Mouse (Mus musculus): ENCODE data around the gene Olfr1251. TPM values are rescaled to one million over a fixed set of nuclear protein-coding genes. Genes with fewer than 3 reads are reported as not detected.
"Not testable (repeated sequence)": the region's sequence is repeated elsewhere in the genome, so short reads cannot be mapped to it uniquely, and the experiment has no call there.

The Olfr1251 gene
- total RNA-seq (2014; rRNA removed) (not detected in 2 replicates), polyA plus RNA-seq (2015; fragmentation: Nextera tagmentation; extraction: Ambion mirVana) (not detected in 2 replicates)

DNA sequence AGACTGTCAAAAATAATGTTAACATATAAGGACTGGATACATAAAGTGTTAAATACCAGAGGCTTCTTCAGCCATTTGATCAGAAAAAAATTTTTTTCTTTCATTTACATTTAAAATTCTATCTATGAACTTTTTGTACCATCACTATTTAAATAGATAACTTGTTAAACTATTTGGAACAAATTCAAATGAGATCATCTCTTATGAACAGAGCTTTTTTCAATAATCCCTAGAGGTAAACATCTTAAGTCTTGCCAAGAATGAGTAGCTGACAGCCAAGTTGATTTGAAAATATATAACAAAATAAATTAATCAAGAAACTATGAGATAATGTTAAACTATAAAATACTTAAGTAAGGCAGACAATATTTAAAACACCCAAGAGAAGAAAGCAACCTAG lies at the start of gene Olfr1251:
TSS of gene Olfr1251 (minus strand) at position 101 of the 400 bp plus-strand sequence.
- DNase-seq (no peak), ATAC-seq (no peak)
- Histone ChIP-seq H3K4me2 (ENCODE audit: low read depth) (no peak within 1 kb of the TSS), H3K27me3 (ENCODE audit: insufficient read depth, low read length) (no peaks in the 10 kb centered on the region), H3K27ac (ENCODE audit: low read depth, low read length) (no peak within 1 kb of the TSS), H3K4me3 (ENCODE audit: low read depth, low read length) (no peak within 1 kb of the TSS), H3K9me3 (ENCODE audit: low read length) (no peaks in the 10 kb centered on the region), H3K4me1 (ENCODE audit: insufficient read depth) (no peaks in the 10 kb centered on the region), H3K9ac (no peak within 1 kb of the TSS), H3K36me3 (ENCODE audit: insufficient read depth) (no peaks in the 10 kb centered on the region)
- TF ChIP-seq CTCF (IDR thresholded peaks at IDR 0.05; ENCODE audit: low read depth): no peak

GRCm38 (mm10) chr2:89691980-89692379 lies 20.2 kb upstream of the Olfr1251 start:
- no peak overlapping the region for H3K4me3 ChIP-seq (ENCODE audit: low read depth, low read length)
- no peak for TF ChIP-seq CTCF (IDR thresholded peaks at IDR 0.05; ENCODE audit: low read depth)
- H3K27me3 ChIP-seq (ENCODE audit: insufficient read depth, low read length): no peaks in the 10 kb centered on the region
- H3K4me1 ChIP-seq (ENCODE audit: insufficient read depth): no peaks in the 10 kb centered on the region
- H3K27ac ChIP-seq (ENCODE audit: low read depth, low read length): no peak overlapping the region
- no peak for DNase-seq
- no peak overlapping the region for H3K9ac ChIP-seq
- H3K9me3 ChIP-seq (ENCODE audit: low read length): no peaks in the 10 kb centered on the region
- WGBS: 89% methylated on average over 6 of the region's 6 CpGs
- no peak overlapping the region for H3K4me2 ChIP-seq (ENCODE audit: low read depth)
- no peaks in the 10 kb centered on the region for H3K36me3 ChIP-seq (ENCODE audit: insufficient read depth)
- no peak for ATAC-seq

DNA sequence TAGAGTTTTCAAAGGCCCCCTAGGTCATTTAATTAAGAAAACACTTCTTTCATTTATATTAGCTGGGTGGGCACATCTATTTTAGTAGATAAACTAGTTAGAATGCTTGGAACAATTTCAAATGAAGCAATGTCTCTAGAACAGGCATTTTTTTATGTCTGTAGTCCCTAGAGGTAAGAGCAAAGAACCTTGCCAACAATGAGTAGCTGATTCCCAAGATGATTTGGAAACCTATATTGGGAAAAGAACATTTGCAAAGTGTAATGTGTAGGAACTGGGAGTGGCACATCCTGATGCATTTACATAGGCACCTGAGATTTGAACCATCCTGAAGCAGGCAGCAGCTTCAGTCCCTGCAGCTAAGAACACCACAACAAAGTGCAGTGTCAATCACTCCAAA lies 10.4 kb downstream of the Olfr1251 start, which contains the start of gene Olfr1250:
TSS of gene Olfr1250 (minus strand) at position 101 of the 400 bp plus-strand sequence.
- H3K36me3 ChIP-seq (ENCODE audit: insufficient read depth): no peaks in the 10 kb centered on the region
- no peak within 1 kb of the TSS for H3K4me2 ChIP-seq (ENCODE audit: low read depth)
- H3K27ac ChIP-seq (ENCODE audit: low read depth, low read length): no peak within 1 kb of the TSS
- no peak within 1 kb of the TSS for H3K9ac ChIP-seq
- no peak for DNase-seq
- H3K9me3 ChIP-seq (ENCODE audit: low read length): no peaks in the 10 kb centered on the region
- no peak within 1 kb of the TSS for H3K4me3 ChIP-seq (ENCODE audit: low read depth, low read length)
- H3K27me3 ChIP-seq (ENCODE audit: insufficient read depth, low read length): no peaks in the 10 kb centered on the region
- H3K4me1 ChIP-seq (ENCODE audit: insufficient read depth): no peaks in the 10 kb centered on the region
- no peak for TF ChIP-seq CTCF (IDR thresholded peaks at IDR 0.05; ENCODE audit: low read depth)
- ATAC-seq: no peak

GRCm38 (mm10) chr2:89634883-89635282 lies 36.9 kb downstream of the Olfr1251 start, which contains the start of gene Olfr1249:
Gene Olfr1249, minus strand, starts transcription at chr2:89634983.
- Histone ChIP-seq H3K27me3 (ENCODE audit: insufficient read depth, low read length) (no peaks in the 10 kb centered on the region), H3K9ac (no peak within 1 kb of the TSS), H3K27ac (ENCODE audit: low read depth, low read length) (no peak within 1 kb of the TSS), H3K4me1 (ENCODE audit: insufficient read depth) (no peaks in the 10 kb centered on the region), H3K4me2 (ENCODE audit: low read depth) (no peak within 1 kb of the TSS), H3K4me3 (ENCODE audit: low read depth, low read length) (no peak within 1 kb of the TSS), H3K9me3 (ENCODE audit: low read length) (no peaks in the 10 kb centered on the region), H3K36me3 (ENCODE audit: insufficient read depth) (no peaks in the 10 kb centered on the region)
- no peak for TF ChIP-seq CTCF (IDR thresholded peaks at IDR 0.05; ENCODE audit: low read depth)
- DNase-seq (no peak), ATAC-seq (no peak)
- 88% methylated on average over 2 of the region's 2 CpGs for WGBS

- not testable (repeated sequence) for H3K9ac ChIP-seq; H3K27me3 ChIP-seq (ENCODE audit: insufficient read depth, low read length); H3K36me3 ChIP-seq (ENCODE audit: insufficient read depth); H3K4me2 ChIP-seq (ENCODE audit: low read depth); ATAC-seq; H3K4me3 ChIP-seq (ENCODE audit: low read depth, low read length); H3K27ac ChIP-seq (ENCODE audit: low read depth, low read length); H3K4me1 ChIP-seq (ENCODE audit: insufficient read depth); H3K9me3 ChIP-seq (ENCODE audit: low read length); DNase-seq
- 93% methylated on average over 1 of the region's 1 CpGs for WGBS
Measured at GRCm38 (mm10) chr2:89618145-89618544, 53.6 kb downstream of the Olfr1251 start, which contains the start of gene Olfr1248. Gene Olfr1248, minus strand, starts transcription at chr2:89618245.

Other genes with a start within 250 kb of the Olfr1251 start
- gene Olfr1240, start 228.9 kb downstream of the Olfr1251 start, total RNA-seq (2014; rRNA removed): not detected in 2 replicates
- gene Olfr1240, start 228.9 kb downstream of the Olfr1251 start, polyA plus RNA-seq (2015; fragmentation: Nextera tagmentation; extraction: Ambion mirVana): not detected in 2 replicates
- gene Olfr1241, start 184.8 kb downstream of the Olfr1251 start, total RNA-seq (2014; rRNA removed): not detected in 2 replicates
- gene Olfr1241, start 184.8 kb downstream of the Olfr1251 start, polyA plus RNA-seq (2015; fragmentation: Nextera tagmentation; extraction: Ambion mirVana): not detected in 2 replicates
- not detected in 2 replicates for gene Olfr1242, start 173.6 kb downstream of the Olfr1251 start, total RNA-seq (2014; rRNA removed)
- gene Olfr1242, start 173.6 kb downstream of the Olfr1251 start, polyA plus RNA-seq (2015; fragmentation: Nextera tagmentation; extraction: Ambion mirVana): not detected in 2 replicates
- gene Olfr1243, start 140.4 kb downstream of the Olfr1251 start, total RNA-seq (2014; rRNA removed): not detected in 2 replicates
- gene Olfr1243, start 140.4 kb downstream of the Olfr1251 start, polyA plus RNA-seq (2015; fragmentation: Nextera tagmentation; extraction: Ambion mirVana): not detected in 2 replicates
- not detected in 2 replicates for gene Olfr1245, start 93.5 kb downstream of the Olfr1251 start, total RNA-seq (2014; rRNA removed)
- not detected in 2 replicates for gene Olfr1245, start 93.5 kb downstream of the Olfr1251 start, polyA plus RNA-seq (2015; fragmentation: Nextera tagmentation; extraction: Ambion mirVana)
- not detected in 2 replicates for gene Olfr1246, start 78.8 kb downstream of the Olfr1251 start, total RNA-seq (2014; rRNA removed)
- gene Olfr1246, start 78.8 kb downstream of the Olfr1251 start, polyA plus RNA-seq (2015; fragmentation: Nextera tagmentation; extraction: Ambion mirVana): not detected in 2 replicates
- not detected in 2 replicates for gene Olfr1247, start 57.8 kb downstream of the Olfr1251 start, total RNA-seq (2014; rRNA removed)
- not detected in 2 replicates for gene Olfr1247, start 57.8 kb downstream of the Olfr1251 start, polyA plus RNA-seq (2015; fragmentation: Nextera tagmentation; extraction: Ambion mirVana)
- gene Olfr1248, start 53.7 kb downstream of the Olfr1251 start, total RNA-seq (2014; rRNA removed): not detected in 2 replicates
- gene Olfr1248, start 53.7 kb downstream of the Olfr1251 start, polyA plus RNA-seq (2015; fragmentation: Nextera tagmentation; extraction: Ambion mirVana): not detected in 2 replicates
- not detected in 2 replicates for gene Olfr1249, start 37.0 kb downstream of the Olfr1251 start, total RNA-seq (2014; rRNA removed)
- gene Olfr1249, start 37.0 kb downstream of the Olfr1251 start, polyA plus RNA-seq (2015; fragmentation: Nextera tagmentation; extraction: Ambion mirVana): not detected in 2 replicates
- not detected in 2 replicates for gene Olfr1250, start 10.5 kb downstream of the Olfr1251 start, total RNA-seq (2014; rRNA removed)
- gene Olfr1250, start 10.5 kb downstream of the Olfr1251 start, polyA plus RNA-seq (2015; fragmentation: Nextera tagmentation; extraction: Ambion mirVana): not detected in 2 replicates
- not detected in 2 replicates for gene Olfr1252, start 53.1 kb upstream of the Olfr1251 start, total RNA-seq (2014; rRNA removed)
- gene Olfr1252, start 53.1 kb upstream of the Olfr1251 start, polyA plus RNA-seq (2015; fragmentation: Nextera tagmentation; extraction: Ambion mirVana): not detected in 2 replicates
- gene Olfr1253, start 85.2 kb upstream of the Olfr1251 start, total RNA-seq (2014; rRNA removed): not detected in 2 replicates
- not detected in 2 replicates for gene Olfr1253, start 85.2 kb upstream of the Olfr1251 start, polyA plus RNA-seq (2015; fragmentation: Nextera tagmentation; extraction: Ambion mirVana)
- not detected in 2 replicates for gene Olfr1254, start 121.7 kb upstream of the Olfr1251 start, total RNA-seq (2014; rRNA removed)
- not detected in 2 replicates for gene Olfr1254, start 121.7 kb upstream of the Olfr1251 start, polyA plus RNA-seq (2015; fragmentation: Nextera tagmentation; extraction: Ambion mirVana)
- not detected in 2 replicates for gene Olfr1255, start 140.1 kb upstream of the Olfr1251 start, total RNA-seq (2014; rRNA removed)
- not detected in 2 replicates for gene Olfr1255, start 140.1 kb upstream of the Olfr1251 start, polyA plus RNA-seq (2015; fragmentation: Nextera tagmentation; extraction: Ambion mirVana)
- not detected in 2 replicates for gene Olfr1256, start 169.6 kb upstream of the Olfr1251 start, total RNA-seq (2014; rRNA removed)
- not detected in 2 replicates for gene Olfr1256, start 169.6 kb upstream of the Olfr1251 start, polyA plus RNA-seq (2015; fragmentation: Nextera tagmentation; extraction: Ambion mirVana)
- gene Olfr48, start 176.3 kb upstream of the Olfr1251 start, total RNA-seq (2014; rRNA removed): not detected in 2 replicates
- not detected in 2 replicates for gene Olfr48, start 176.3 kb upstream of the Olfr1251 start, polyA plus RNA-seq (2015; fragmentation: Nextera tagmentation; extraction: Ambion mirVana)
- gene Olfr1257, start 206.5 kb upstream of the Olfr1251 start, total RNA-seq (2014; rRNA removed): not detected in 2 replicates
- not detected in 2 replicates for gene Olfr1257, start 206.5 kb upstream of the Olfr1251 start, polyA plus RNA-seq (2015; fragmentation: Nextera tagmentation; extraction: Ambion mirVana)